Mouse (Mus musculus) fat pad, adult 2 months (tissue): ENCODE results near the gene Mien1.

ENCODE experiments used
- DNase-seq: peaks from one replicate; pipeline ENCODE4 v3.0.0-alpha.2; 2011; ENCODE audit warnings: low read depth, low spot score; ENCODE audit errors: extremely low read depth

The Mien1 gene

DNA sequence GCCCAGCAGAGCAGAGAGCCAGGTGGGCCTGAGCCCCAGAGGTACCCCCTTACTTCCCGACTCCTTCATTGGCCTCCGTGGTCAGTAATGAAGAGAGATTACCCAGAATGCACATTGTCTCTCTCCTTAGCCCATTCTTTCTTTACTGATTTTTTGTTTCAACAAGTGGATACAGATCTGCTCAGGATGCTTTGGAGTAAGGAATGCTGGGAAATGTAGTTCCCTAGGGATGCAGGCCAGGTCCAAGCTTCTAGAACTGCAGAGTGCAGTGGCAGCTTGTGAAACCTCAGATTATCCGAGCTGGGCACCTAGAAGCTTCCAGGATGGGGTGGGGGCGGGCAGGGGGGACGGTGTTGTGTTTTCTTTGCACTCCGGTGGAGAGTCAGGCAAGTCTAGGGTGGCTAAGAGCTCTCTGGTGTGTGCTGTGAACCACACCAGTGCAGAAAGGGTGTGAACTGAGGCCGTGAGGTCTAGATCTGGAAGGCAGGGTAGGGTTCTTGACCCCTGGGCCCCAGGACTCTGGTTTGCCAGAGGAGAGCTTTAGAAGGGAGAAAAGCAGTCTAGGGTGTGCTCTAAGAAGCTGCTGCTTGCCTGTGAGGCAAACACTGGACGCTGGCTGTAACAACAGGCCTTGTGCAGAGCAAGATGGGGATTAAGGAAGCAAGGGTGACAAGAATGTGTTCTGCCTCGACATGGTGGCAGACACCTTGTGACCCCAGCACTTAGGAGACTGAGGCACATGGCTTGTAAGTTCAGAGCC, 6.9 kb downstream of the Mien1 start:
- DNase-seq: no peak

DNA sequence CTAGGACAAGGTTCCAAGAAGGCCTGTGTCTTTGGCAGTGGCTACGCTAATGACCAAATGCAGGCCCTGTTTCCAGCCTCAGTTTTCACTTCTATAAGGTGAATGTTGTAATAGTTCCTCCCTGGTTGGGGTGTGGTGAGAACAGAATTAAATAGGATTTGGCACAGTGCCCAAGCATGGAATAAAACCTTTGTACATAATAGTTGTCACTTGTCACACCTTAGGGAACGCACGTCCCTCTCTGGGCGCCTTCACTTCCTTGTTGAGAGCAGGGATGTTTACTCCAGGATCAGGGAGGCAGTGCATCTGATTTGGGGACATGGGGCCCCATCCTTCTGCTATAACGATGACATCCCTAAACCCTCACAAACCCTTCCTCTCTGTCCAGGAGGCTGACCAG, 10.4 kb downstream of the Mien1 start:
- no peak for DNase-seq

DNA sequence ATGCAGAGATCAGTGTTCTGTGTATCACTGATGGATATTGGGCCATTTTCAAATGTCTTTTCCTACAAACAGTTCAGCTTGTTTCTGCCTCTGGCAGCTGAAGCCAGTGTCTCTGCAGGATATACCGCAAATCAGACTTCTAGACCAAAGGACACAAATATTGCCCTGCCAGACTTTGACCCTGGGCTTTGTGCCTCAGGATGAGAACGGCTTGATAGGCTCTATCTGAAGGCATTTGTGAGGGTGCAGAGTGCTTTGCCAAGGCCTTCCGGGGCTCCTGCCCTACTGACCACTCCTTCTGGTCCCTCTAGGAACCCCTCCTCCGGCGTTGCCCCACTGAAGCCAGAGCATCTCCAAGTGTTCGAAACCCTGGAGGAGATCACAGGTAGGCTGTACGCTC, 12.2 kb downstream of the Mien1 start:
- DNase-seq: no peak

DNA sequence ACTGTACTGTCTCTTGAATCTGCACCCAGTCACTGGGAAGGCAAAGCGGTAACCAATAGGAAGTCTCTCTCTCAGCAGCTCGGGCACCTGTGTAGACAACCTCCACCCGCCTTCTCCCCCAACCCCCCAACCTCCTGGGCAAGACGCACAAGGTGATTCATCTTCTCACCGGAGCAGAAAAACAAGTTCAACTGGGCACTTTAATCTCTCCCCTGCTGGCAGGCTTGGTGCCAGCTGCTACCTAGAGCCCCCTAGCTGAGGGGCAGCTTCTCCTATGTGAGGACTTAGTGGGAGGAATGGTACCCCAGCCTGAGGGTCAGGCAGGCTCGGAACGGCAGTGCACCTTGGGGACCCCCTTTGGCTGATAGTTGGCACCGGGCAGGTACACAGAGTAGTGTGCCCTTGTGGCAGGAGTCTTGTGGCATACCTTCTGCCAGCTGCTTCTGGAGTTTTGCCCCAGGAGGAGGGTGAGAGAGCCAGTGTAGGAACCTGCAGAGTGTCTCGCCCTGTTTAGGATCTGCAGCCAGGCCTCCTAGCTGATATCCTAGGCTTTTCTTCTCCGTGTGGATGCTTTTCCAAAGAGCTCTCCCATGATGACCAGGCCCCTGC, 19.7 kb downstream of the Mien1 start:
- peak; percentile 68 for DNase-seq

DNA sequence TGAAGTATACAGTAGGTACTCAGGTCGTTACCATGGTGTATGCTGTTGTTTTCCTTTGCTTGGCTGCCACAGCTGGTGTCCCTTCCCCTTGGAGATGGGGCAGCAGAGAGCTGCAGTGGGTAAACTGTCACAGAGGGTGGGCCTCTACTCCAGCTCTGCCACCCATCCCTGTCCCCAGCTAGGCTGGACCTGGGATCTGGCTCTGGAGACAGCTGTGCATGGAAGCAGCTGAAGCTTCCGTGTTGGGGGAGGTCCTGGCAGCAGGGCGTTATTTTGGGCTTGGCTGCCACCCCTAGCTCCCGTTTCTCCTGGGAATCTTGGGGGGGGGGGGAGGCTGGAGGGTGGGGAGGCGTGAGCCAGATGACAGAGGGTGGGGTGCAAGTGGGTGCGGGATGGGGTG, 20.5 kb downstream of the Mien1 start:
- no peak for DNase-seq

DNA sequence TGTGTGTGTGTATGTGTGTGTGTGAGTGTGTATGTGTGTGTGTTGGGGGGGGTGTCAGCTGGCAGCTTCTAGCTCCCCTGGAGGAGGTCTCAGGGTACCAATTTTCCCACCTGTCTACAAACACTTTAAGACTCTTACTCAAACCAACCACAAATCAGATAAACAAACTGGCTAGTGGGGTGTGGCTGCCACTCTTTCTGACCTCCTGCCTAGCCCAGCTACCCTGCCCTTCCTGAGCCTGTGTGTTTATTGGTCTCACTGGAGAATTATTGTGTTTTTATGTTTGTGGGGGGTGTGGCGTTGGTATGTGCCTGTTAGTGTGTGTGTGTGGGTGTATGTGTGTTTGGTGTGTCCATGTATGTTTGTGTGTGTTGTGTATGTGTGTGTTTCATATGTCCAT, 21.7 kb downstream of the Mien1 start:
- no peak for DNase-seq

DNA sequence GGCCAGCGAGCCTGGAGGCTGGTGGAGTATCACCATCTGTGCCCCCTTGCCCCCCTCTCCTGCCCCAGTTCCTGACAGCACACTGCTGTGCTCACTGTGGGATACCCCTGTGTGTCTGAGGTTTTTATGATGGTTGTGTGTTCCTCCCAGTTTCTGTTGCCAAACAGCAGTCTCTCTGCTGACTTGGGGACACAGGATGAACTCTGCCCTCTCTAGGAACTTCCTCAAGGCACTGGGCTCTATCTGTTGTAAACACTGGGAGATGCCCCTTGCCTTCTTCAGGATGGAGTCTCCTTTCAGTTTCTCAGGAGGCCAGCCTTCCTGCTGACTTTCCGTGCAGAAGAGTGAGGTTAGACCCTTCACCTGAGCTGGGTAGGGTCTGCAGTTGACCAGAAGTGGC, 24.6 kb downstream of the Mien1 start:
- DNase-seq: no peak

DNA sequence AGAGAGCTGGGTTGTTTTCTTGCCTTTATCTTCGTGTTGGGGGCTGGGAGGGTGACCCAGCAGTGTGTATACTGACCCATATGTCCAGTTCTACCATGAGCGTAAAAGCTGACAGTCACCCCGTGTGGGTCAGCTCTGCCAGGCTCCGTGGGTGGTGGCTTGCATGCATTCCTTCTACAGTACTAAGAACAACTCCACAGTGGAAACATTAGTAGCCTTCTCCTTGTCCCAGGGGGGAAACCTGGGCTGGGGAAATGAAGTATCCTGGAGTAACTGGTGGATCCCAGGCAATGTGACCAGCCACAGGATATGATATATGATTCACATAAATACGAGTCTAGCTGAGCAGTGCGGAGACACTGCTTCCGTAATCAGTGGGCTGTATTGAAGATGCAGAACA, 25.1 kb downstream of the Mien1 start:
- DNase-seq: no peak

DNA sequence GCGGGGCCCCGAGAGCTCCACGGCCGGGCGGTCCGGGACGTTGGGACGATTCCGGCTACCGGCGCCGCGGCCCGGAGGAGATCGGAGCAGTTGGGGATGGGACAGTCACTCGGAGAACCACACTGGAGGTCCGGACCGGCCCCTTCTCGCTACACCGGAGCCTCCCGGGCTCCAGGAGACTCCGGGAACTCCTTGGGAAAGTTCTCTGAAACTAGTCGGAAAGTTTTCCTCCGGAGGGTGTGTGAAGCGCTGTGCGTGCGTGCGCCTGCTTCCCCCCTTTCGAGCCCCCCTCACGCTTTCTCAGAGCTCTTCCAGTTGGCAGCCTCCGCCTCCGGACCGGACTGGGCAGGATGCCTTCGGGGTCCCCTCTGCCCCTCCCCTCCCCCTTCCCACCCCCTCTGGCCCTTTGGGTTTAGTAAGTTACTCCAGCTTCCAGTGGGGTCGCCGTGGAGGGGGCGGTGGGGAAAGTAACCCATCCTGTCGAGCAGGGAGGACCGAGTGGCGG, 25.9 kb downstream of the Mien1 start:
- DNase-seq: no peak

DNA sequence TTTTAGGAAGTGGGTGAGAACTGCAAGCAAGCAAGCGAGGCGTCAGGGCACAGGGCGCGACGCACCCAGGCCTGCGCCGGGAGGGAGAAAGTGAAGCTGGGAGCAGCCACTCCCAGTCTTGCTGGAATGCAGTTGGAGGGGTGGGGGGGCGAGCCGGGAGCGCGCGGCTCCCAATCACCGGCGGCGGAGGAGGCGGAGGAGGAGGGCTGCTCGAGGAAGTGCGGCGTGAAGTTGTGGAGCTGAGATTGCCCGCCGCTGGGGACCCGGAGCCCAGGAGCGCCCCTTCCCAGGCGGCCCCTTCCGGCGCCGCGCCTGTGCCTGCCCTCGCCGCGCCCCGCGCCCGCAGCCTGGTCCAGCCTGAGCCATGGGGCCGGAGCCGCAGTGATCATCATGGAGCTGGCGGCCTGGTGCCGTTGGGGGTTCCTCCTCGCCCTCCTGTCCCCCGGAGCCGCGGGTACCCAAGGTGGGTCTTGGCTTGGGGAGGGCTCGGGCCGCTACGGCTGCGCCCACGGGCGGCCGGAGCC, 26.5 kb downstream of the Mien1 start, which contains the start of gene Erbb2:
Erbb2 (plus strand) TSS at position 198 of the 524 bp plus-strand sequence.
- DNase-seq: no peak

DNA sequence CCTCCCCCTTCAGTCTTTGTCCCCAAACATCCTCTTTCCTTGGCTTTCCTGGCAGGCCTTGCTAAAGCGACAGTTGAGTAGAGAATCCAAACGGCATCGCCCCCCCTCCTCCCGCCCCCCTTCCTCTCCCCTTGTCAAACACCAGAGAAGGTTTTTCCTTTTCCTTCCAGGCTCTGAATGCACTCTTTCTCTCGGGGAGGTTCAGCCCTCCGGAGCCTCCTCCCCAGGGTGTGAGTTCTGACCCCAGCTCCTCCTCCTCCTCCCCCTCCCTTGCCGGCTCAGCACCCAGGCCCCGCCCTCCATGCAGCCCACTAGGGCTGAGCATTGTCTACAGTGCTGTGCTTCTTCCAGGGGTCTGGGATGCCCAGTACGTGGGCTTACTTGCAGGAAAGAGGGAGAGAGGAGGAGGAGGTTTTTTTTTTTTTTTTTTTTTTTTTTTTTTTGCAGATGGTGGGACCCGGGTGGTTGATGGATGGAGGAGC, 29.4 kb downstream of the Mien1 start:
- DNase-seq: no peak

DNA sequence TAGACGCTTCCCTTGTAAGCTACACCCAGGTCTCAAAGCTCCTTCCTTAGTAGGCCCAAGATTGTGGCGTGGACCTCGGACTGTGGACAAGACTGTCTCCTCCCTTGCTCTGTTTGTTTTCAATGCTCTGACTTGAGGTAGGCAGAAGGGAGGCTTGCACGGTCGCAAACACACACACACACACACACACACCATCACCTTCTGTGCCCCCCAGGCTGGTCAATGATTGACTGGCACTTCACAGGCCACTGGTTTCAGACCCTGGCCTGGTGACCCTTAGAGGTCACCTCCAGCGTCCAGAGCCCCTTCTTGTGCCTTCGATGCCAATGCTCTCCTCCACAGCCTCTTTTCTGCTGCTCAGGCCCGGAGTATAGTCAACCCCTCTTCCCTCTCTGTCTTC, 29.9 kb downstream of the Mien1 start:
- DNase-seq: no peak

DNA sequence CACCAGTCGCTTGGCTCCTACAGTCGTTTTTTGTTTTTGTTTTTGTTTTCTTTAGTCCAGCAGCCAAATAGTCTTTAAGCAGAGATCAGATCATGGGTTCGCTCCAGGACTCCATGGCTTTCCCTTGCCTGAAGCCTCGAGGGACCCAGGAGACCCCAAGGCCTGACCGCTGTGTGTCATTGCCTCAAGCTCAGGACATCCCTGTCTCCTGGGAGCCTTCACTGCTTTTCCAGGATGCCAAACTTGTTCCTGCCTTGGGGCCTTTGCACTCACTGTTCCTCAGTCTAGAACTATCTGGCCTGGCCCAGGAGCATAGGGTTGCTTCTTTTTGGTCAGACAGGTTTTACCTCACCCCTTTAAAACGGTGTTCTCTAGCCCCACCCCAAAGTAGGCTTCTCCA, 32.2 kb downstream of the Mien1 start:
- no peak for DNase-seq

DNA sequence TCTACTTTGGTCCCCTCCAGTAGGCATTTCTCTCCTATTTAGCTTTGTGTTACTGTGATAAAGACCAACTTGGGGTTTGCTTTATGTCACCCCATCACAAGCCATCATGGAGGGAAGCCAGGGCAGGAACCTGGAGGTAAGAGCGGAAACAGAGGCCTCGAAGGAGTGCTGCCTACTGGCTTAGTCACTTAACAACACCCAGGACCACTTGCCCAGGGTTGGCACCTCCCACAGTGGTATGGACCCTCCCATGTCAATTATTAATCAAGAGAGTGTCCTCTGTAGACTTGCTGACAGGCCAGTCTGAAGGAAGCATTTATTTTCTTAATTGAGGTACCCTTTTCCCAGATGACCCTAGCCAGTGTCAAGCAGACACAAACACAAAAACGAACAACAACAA, 38.0 kb downstream of the Mien1 start:
- DNase-seq: no peak

DNA sequence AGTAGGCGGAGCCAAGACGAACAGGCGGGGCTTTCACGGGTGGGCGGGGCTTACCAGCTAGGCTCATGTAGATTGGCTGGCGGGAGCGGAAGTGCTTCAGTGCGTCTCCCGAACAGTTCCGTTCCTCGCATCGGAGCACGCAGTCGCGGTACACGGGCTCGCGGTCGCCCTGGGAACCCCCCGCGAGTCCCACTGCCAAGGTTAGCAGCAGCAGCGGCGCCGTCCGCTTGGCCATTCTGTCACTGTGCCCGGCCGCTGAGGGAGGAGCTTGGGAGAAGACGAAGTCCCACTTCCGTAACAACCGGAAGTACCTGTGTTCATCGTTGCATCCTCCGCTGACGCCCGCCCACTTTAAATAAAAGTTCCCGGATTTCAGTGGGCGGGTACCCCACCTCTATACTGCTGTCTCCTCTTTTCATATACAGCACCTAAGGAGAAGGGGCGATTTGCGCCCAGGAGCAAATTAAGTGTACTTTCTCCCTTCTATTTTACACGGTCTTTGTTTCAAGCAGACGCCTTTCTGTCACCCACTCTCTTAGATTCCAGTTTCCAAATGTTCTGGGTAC, 38.5 kb downstream of the Mien1 start, which contains the start of gene Pgap3:
Pgap3 (minus strand) TSS at position 330 of the 566 bp plus-strand sequence.
- DNase-seq: no peak

DNA sequence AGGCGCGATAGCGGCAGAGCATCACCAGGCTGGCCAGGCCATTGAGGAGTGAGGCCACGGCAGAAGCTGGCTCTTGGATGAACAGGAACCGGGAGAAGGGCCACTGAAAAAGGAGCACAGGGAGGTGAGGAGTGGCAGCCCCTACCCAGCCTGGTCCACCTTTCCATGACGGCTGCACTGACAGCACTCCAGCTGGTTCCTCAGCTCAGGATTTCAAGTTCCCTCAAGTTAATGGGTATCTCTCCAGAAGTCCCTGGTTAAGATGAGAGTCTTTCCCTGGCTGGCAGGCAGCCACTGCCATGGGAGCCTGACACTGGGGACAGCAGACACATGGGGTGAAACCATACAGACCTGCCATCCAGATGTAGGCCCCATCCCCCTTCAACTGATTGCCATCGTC, 40.8 kb downstream of the Mien1 start:
- no peak for DNase-seq

DNA sequence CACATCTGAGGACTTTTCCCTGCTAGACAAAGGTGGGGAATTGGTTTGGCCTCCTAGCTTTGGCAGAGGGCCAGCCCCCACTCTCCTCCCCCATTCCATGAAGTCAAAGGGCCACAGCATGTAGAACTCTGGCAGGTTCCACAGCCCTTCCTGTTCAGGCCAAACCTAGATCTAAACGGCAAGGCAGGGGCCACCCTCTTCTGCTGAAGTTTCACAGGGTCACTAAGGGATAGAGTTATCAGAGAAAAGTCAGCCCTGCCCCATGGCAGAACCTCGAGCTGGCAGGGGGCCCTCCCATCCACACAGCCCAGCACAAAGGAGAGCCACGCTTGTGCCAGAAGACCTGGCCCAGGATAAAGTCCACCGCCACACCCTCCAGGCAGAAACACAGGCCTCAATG, 43.8 kb downstream of the Mien1 start:
- DNase-seq: no peak

DNA sequence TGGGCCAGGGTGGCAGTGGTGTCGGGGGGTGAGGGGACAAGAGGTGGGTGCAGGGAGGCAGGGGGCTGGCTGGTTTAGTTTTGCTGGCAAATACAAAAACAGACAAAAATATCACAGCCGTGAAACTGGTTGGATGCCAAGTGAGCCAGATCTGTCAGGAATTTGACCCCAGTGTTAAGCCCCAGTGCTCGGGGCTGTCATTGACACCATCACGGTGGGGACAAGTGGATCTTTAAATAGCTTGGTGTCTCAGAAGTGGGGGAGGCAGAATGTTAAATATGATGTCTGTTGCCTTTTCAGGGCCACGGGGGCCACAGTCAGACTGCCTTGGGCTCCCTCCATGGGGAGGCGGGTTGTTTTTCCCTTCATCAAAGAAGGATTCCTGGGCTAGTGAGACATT, 44.5 kb downstream of the Mien1 start:
- no peak for DNase-seq

DNA sequence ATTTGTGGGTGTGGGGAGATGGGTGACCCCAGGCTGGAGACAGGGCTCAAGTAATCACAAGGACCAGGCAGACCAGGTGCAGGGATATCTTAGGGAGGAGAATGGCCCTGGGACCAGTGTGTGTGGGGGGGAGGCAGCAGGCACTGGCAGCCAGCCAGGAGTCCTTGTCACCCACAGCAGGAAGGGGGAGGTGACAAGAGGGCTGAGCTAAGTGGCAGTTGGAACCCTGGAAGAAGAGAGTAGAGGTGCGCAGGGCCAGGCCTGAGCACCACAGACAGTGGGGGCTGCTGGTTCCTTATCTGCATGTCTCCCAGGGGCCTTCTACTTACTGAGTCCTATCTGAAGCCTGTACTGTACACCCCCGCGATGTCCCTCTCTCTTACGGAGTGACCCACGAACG, 45.5 kb downstream of the Mien1 start:
- no peak for DNase-seq

DNA sequence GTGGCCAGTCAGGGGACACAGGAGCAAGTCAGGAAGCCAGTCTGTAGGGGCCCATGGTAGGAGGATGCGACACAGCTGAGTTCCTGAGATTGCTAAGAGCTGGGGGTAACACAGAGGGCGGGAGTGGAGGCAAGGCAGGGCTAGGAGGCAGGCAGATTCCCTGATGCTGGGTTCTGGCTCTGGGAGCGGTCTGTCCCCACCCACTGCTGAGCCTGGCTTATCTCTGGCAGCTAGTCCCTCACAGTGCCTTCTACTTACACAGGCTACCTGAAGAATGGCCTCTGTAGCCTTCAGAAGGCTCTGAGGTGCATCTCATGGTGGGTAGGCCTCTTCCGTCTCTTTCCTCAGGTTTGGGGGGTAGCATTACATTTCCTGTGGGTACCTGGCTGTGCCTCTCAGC, 46.1 kb downstream of the Mien1 start:
- no peak for DNase-seq

DNA sequence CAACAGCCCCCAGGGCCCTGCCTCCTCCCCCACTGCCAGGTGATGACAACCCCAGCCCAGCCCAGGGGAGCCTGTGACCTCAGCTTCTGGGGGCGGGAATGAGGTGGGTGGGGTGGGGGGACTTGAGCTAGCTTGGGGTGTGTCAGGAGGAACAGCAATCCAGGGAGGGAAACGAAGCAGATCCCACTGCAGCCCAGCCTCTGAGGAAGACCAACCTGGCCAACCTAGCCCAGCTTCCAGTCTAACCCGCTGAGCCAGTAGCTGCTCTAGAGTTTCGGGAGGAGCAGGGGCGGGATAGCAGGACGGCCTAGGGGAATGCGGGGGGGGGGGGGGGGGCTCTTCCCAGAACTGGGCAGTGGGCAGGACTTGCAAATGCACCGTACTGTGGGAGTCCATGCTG, 46.8 kb downstream of the Mien1 start:
- no peak for DNase-seq

DNA sequence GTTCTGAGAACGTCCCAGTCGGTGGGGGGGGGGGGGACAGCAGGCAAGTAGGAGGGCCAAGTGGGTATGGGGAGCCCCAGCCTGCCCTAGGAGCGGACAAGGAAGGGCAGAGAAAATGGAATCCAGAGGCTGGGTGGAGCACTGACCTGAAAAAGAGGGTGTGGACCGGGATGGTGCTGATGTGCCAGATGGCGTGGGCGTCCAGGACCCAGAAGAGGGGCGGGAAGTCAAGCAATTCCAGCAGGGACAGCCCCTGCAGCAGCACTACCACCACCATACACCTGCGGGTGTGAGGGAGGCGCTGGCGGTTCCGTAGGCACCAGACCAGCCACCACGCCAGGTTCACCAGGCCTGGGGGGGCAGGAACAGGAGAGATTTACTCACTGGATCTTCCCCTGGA, 48.6 kb downstream of the Mien1 start:
- DNase-seq: no peak
